Mouse (Mus musculus) 416B (cell line): ENCODE measurements around the gene Rnf6.
A peak's percentile ranks its signal among the peaks of the same experiment; 100 is the strongest.

ENCODE experiments used
- DNase-seq: peaks from one replicate; pipeline ENCODE4 v3.0.0; 2011; ENCODE audit warnings: low read depth

Rnf6 gene

GRCm38 (mm10) chr5:146220879-146221714 lies at the start of gene Rnf6:
TSS of gene Rnf6 (minus strand) at chr5:146221555.
- DNase-seq, result peak; percentile 98

GRCm38 (mm10) chr5:146270593-146270992 lies 49.2 kb upstream of the Rnf6 start:
- peak; percentile 61 for DNase-seq

- no peak for DNase-seq
Measured at GRCm38 (mm10) chr5:146267776-146268175, 46.4 kb upstream of the Rnf6 start.

- DNase-seq, result no peak
Measured at GRCm38 (mm10) chr5:146265934-146266591, 44.7 kb upstream of the Rnf6 start.

- DNase-seq, result peak; percentile 46
Measured at GRCm38 (mm10) chr5:146260003-146260402, 38.6 kb upstream of the Rnf6 start.

DNA sequence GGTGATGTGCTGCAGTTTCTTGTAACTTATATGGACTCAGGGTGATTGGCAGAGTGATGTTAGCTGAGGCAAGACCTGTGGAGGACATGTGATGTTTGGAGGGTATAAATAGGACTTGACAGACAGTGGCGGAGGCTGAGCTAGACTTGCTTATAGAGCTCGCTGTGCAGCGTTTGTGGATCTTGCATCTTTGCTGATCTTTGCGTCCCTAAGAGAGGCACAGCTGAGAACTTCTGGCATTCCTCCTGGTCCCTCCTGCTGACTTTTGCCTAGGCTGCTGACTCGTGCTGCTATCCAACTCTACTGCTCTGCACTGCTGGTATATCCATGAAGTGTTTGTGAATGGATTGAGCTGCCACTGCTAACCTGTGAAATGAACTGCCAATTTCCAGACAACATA lies 32.3 kb upstream of the Rnf6 start:
- DNase-seq, result no peak

DNA sequence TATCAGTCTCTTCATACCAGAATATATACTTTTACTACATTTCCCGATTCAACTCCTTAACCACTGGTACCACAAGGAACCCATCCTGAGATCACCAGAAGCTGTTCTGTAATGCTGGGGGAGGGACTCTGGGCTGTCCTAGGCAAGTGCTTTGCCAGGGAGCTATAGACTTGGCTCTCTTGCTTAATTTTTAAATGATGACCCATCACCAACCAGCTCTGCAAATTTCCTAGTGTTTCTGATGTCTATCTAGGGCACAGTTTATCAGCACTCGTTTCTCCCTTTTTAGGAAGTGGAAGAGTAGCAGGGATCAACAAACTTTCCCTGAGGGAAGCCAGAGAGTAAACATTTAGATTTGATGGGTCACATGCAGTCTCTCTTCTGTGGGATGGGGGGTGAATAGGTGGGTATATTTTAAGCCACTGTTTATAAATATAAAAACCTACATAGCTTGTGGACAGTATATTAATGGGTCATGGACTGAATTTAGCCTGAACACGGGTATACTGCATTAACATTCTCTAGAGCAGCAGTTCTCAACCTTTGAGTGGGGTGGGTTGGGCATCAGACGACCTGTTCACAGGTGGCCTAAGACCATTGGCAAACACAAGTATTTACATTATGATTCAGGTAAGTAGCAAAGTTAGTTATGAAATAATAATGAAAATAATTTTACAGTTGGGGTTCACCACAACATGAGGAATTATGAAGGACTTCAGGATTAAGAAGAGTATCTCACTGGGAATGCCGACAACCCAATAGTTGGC lies 30.5 kb upstream of the Rnf6 start:
- no peak for DNase-seq

- DNase-seq, result no peak
Measured at GRCm38 (mm10) chr5:146250369-146251075, 29.2 kb upstream of the Rnf6 start.

GRCm38 (mm10) chr5:146248746-146249145 lies 27.4 kb upstream of the Rnf6 start:
- peak; percentile 82 for DNase-seq

GRCm38 (mm10) chr5:146247709-146248108 lies 26.4 kb upstream of the Rnf6 start:
- no peak for DNase-seq

GRCm38 (mm10) chr5:146246386-146246785 lies 25.0 kb upstream of the Rnf6 start:
- peak; percentile 30 for DNase-seq

- no peak for DNase-seq
Measured at GRCm38 (mm10) chr5:146245646-146246370, 24.5 kb upstream of the Rnf6 start.

GRCm38 (mm10) chr5:146245193-146245592 lies 23.8 kb upstream of the Rnf6 start:
- no peak for DNase-seq

GRCm38 (mm10) chr5:146241202-146241601 lies 19.8 kb upstream of the Rnf6 start:
- no peak for DNase-seq

GRCm38 (mm10) chr5:146240771-146241170 lies 19.4 kb upstream of the Rnf6 start:
- no peak for DNase-seq

GRCm38 (mm10) chr5:146238274-146238673 lies 16.9 kb upstream of the Rnf6 start:
- DNase-seq, result peak; percentile 33

DNA sequence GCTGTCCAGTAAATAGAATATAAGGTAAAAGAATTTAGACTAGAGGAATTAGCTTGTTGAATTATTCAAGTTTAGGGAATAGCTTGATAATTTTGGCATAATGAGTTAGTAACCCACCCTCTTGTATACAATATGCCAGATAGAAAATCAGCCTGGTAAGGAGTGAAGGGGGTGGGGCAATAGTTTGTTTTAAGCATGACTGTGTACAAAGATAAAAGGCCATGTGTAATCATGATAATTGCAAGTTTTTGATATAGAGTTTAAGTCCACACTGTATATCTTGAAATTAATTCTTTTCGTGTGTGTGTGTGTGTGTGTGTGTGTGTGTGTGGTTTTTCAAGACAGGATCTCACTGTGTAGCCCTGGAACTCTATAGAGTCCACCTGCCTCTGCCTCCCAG lies 13.0 kb upstream of the Rnf6 start:
- no peak for DNase-seq

GRCm38 (mm10) chr5:146232816-146233215 lies 11.5 kb upstream of the Rnf6 start:
- DNase-seq, result no peak

- DNase-seq, result peak; percentile 24
Measured at GRCm38 (mm10) chr5:146232056-146232675, 10.8 kb upstream of the Rnf6 start.

DNA sequence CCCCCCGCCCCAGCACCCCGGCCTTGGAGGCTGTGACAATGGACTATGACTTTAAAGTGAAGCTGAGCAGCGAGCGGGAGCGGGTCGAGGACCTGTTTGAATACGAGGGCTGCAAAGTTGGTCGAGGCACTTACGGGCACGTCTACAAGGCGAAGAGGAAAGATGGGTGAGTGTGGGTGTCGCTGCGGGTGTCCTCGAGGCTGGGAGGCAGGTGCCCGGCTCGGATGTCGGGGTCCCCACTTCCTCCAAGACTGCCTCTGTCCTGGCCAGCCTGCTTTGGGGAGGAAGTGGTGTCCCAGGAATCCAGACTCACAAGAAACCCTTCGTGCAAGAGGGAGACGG lies 10.3 kb upstream of the Rnf6 start:
- peak; percentile 28 for DNase-seq
